Mouse (Mus musculus) lung, postnatal 0 days (tissue): ENCODE data around the gene Cdc42bpa.

Experiments
- CTCF ChIP-seq: IDR thresholded peaks from 2 replicates; pipeline ENCODE4 v1.5.1; 2016; ENCODE audit warnings: antibody characterized with exemption, mild to moderate bottlenecking
- EP300 ChIP-seq: IDR thresholded peaks from 2 replicates; pipeline ENCODE4 v1.6.1; 2016; ENCODE audit warnings: antibody characterized with exemption, mild to moderate bottlenecking, control low read depth

DNA sequence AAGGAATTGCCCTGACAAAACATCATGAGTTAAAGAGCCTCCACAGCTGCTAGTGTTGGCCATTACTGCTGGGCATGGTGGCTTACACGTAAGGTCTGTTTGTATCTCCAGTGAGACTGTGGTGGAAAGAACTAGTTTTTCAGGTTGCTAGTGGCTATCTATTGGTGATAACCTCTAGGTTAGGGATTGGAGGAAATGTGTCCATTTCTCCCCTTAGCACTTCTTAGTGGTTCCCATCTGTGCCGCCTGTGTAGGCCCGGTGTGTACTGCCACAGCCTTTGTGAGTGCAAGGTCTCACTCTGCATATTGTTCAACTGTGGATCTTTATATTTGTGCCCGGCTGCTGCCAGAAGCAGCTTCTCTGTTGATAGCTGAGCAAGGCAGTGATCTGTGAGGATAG is 53.2 kb downstream of the Cdc42bpa start:
- TF ChIP-seq CTCF: no peak
- no peak for TF ChIP-seq EP300
